Mouse (Mus musculus) CD8-positive naive resting alpha-beta T cell, adult 2 months (primary cell): ENCODE results near the gene Cts3.
"Not testable (repeated sequence)": the region's sequence is repeated elsewhere in the genome, so short reads cannot be mapped to it uniquely, and the experiment has no call there.

Experiments
- DNase-seq, 2 experiments: peaks; one replicate each; pipeline ENCODE4 v3.0.0; 2022; ENCODE audit warnings: low read depth in 2 of 2, low spot score in 2 of 2

The Cts3 gene

DNA sequence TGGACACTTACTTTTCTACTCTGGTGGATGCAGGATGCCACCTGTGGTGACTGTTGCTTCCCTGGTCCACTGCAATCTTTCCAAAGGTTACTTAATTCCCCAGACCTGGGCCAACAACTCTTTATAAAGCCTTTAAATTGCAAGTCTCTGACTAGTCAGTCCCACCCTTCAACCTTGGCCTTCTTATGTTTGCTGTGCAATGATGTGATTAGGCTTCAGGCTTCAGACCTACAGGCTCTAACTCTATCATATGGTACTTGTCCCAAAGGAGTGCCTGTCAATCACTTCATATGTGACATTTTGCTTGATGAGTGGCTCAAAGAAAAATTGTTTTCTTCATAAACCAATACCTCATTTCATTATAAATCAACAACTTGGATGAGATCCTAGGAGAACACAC is at the start of gene Cts3:
TSS of gene Cts3 (minus strand) at position 101 of the 400 bp plus-strand sequence.
- DNase-seq, result no peak

DNA sequence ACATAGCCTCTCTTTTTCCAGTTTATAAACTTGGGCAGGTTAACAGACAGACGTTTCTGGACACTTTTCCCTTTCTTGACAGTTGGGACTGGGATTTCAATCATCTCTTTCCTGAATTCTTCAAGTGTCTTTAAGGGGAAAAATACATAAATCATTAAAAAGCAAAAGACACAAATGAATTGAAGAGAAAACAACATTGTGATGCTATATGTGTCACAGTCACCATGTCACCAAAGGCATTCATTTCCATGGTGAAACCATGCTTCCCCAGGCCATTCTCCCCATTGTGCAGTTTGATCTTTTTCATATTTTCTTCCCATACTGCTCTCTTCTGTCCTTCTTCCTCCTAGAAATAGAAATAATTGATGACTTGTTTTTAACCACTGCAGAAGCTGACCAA is 1.9 kb downstream of the Cts3 start, which contains the start of gene Gm49352:
TSS of gene Gm49352 (minus strand) at position 101 of the 400 bp plus-strand sequence.
- not testable (repeated sequence) for DNase-seq

DNA sequence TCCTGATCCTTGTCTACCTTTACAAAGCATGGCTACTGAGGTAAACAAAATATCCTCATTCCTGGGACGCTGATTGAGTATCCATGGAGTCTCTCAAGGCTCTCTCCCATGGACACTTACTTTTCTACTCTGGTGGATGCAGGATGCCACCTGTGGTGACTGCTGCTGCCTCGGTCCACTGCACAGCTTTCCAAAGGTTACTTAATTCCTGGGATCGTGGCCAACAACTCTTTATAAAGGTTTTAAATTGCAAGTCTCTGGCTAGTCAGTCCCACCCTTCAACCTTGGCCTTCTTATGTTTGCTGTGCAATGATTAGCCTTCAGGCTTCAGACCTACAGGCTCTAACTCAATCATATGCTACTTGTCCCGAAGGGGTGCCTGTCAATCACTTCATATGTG is 28.3 kb downstream of the Cts3 start, which contains the start of gene Ctsm:
TSS of gene Ctsm (minus strand) at position 209 of the 400 bp plus-strand sequence.
- DNase-seq, result no peak
